Mouse (Mus musculus): ENCODE measurements around the gene Ell2.

The Ell2 gene

GRCm38 (mm10) chr13:75818945-75819706 lies 112.6 kb downstream of the Ell2 start:
- DNase-seq, result no peak

GRCm38 (mm10) chr13:75819898-75820297 lies 113.3 kb downstream of the Ell2 start:
- DNase-seq, result no peak

Data from B cell, adult 2 months (primary cell).